Mouse (Mus musculus): Measurements from ENCODE around the gene Fam83d. TPM values are rescaled to one million over a fixed set of nuclear protein-coding genes. Genes with fewer than 3 reads are reported as not detected.

Gene Fam83d
- total and polyA plus RNA-seq, 3 experiments, result 12.2 to 19.8 (median 15.5) TPM

DNA sequence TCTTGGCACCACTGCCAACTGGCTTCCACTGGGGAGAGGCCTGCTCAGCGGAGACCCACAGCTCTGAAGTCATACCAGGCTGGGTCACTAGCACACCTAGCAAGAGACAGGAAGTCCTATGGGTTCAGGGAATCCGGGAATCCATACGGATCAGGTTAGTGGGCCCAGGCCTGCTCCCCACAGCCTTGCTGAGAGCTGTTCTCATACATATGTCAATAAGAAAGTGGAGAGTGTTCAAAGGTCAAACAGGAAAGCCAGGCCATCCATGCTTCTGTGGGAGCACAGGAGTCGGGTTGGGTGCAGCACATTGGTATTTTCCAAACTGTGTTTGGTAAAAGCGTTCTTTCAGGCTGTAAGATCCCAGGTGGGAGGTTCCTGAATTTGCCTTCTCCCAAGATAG is 5.6 kb upstream of the Fam83d start:
- H3K27me3 ChIP-seq (replicated peaks), result no peaks in the 10 kb centered on the region
- no peak overlapping the region for H3K4me3 ChIP-seq (replicated peaks in 1 of 3; ENCODE audit: low read depth in 2 of 3, low read length in 2 of 3, poor library complexity in 1 of 3)
- no peak overlapping the region for H3K27ac ChIP-seq (ENCODE audit: insufficient read depth, low read depth)
- no peak for DNase-seq (ENCODE audit: extremely low read depth)
- H3K4me1 ChIP-seq (ENCODE audit: control insufficient read depth in 1 of 2, insufficient read depth in 2 of 2), result peaks cover 0 to 20% of the 10 kb centered on the region in 2 experiments; a peak in 2 of 4 replicates
- in situ Hi-C loops (cut with MboI; ENCODE audit: low pct_ligation_motif_present, low pct_unique_long_range_greater_than_20kb, low sequenced_read_pairs) (no loop called here), dilution Hi-C loops (cut with MboI; ENCODE audit: extremely low pct_ligation_motif_present, extremely low pct_unique_long_range_greater_than_20kb, low sequenced_read_pairs) (no loop called here)
- peaks cover 59 to 70% of the 10 kb centered on the region in 2 experiments for H3K36me3 ChIP-seq (replicated peaks in 1 of 2; ENCODE audit: control insufficient read depth in 1 of 2, insufficient read depth in 1 of 2, low read length in 1 of 2)
- TF ChIP-seq ZKSCAN1 (IDR thresholded peaks at IDR 0.05; ENCODE audit: borderline replicate concordance, low read depth, low read length), result no peak
- no peak for TF ChIP-seq NRF1 (IDR thresholded peaks at IDR 0.05; ENCODE audit: low read depth, low read length)
- TF ChIP-seq RAD21 (IDR thresholded peaks at IDR 0.05; ENCODE audit: low read depth, low read length), result no peak
- TF ChIP-seq ELF1 (IDR thresholded peaks at IDR 0.05; ENCODE audit: low read depth, low read length), result no peak
- no peak for TF ChIP-seq NELFE (IDR thresholded peaks at IDR 0.05; ENCODE audit: low read depth, low read length)
- no peak for TF ChIP-seq UBTF (IDR thresholded peaks at IDR 0.05; ENCODE audit: low read depth, low read length)
- no peak for TF ChIP-seq PAX5 (IDR thresholded peaks at IDR 0.05; ENCODE audit: low read length)
- no peak for TF ChIP-seq MYC (IDR thresholded peaks at IDR 0.05; ENCODE audit: low read depth, low read length)
- TF ChIP-seq EP300 (IDR thresholded peaks at IDR 0.05; ENCODE audit: low read length), result no peak
- TF ChIP-seq MAZ (IDR thresholded peaks at IDR 0.05; ENCODE audit: low read depth, low read length), result no peak
- no peak overlapping the region for H3K9ac ChIP-seq (ENCODE audit: insufficient read depth, low read depth)
- no peaks in the 10 kb centered on the region for H3K79me2 ChIP-seq (replicated peaks; ENCODE audit: control insufficient read depth, extremely low read depth, insufficient read depth, poor library complexity, severe bottlenecking)
- H3K9me3 ChIP-seq (replicated peaks; ENCODE audit: low read length), result no peaks in the 10 kb centered on the region
- H3K4me2 ChIP-seq (ENCODE audit: insufficient read depth, low read depth, poor library complexity, severe bottlenecking), result no peak overlapping the region

GRCm38 (mm10) chr2:158768350-158768749 is 457 bp downstream of the Fam83d start:
- H3K9me3 ChIP-seq (replicated peaks; ENCODE audit: low read length), result peaks cover 4% of the 10 kb centered on the region
- H3K9ac ChIP-seq (ENCODE audit: insufficient read depth, low read depth), result peak overlapping the region; percentile 81
- peaks cover 15 to 41% of the 10 kb centered on the region in 2 experiments for H3K36me3 ChIP-seq (replicated peaks in 1 of 2; ENCODE audit: control insufficient read depth in 1 of 2, insufficient read depth in 1 of 2, low read length in 1 of 2)
- no peaks in the 10 kb centered on the region for H3K27me3 ChIP-seq (replicated peaks)
- TF ChIP-seq UBTF (IDR thresholded peaks at IDR 0.05; ENCODE audit: low read depth, low read length) (0 out of 2 replicates have a peak, but pooled peaks have one; percentile 67), USF2 (conservative IDR thresholded peaks at IDR 0.05; ENCODE audit: low read depth, low read length) (no peak), BHLHE40 (IDR thresholded peaks at IDR 0.05; ENCODE audit: low read depth, low read length) (no peak), ETS1 (conservative IDR thresholded peaks at IDR 0.05; ENCODE audit: low read depth, low read length) (no peak), NRF1 (IDR thresholded peaks at IDR 0.05; ENCODE audit: low read depth, low read length) (peak; percentile 49; the same call in 1 of the 2 replicates), MXI1 (IDR thresholded peaks at IDR 0.05; ENCODE audit: low read depth, low read length) (peak; percentile 78)
- H3K4me3 ChIP-seq (replicated peaks in 1 of 3; ENCODE audit: low read depth in 2 of 3, low read length in 2 of 3, poor library complexity in 1 of 3), result peak overlapping the region; percentile 87 to 96 (median 91)
- peak overlapping the region; percentile 87; the same call in 1 of the 2 replicates for H3K4me2 ChIP-seq (ENCODE audit: insufficient read depth, low read depth, poor library complexity, severe bottlenecking)
- DNase-seq (ENCODE audit: extremely low read depth), result peak; percentile 58
- H3K27ac ChIP-seq (ENCODE audit: insufficient read depth, low read depth), result peak overlapping the region; percentile 44; the same call in 1 of the 2 replicates
- in situ Hi-C loops (cut with MboI; ENCODE audit: low pct_ligation_motif_present, low pct_unique_long_range_greater_than_20kb, low sequenced_read_pairs) (loop anchor here (5.0 kb wide), 1 partner anchor 94 kb away; no protein-coding TSS in a partner anchor), dilution Hi-C loops (cut with MboI; ENCODE audit: extremely low pct_ligation_motif_present, extremely low pct_unique_long_range_greater_than_20kb, low sequenced_read_pairs) (no loop called here)
- peaks cover 27% of the 10 kb centered on the region for H3K79me2 ChIP-seq (replicated peaks; ENCODE audit: control insufficient read depth, extremely low read depth, insufficient read depth, poor library complexity, severe bottlenecking)
- peaks cover 20 to 51% of the 10 kb centered on the region in 2 experiments for H3K4me1 ChIP-seq (ENCODE audit: control insufficient read depth in 1 of 2, insufficient read depth in 2 of 2)

Measured in CH12.LX (cell line).